Mouse (Mus musculus) olfactory bulb, adult 2 months (tissue): ENCODE results near the gene Rps27.

Experiments used
- CTCF ChIP-seq: fragments of 200-500 bp; IDR thresholded peaks from 2 replicates; pipeline ENCODE4 v1.5.1; 2012; ENCODE audit warnings: low read depth, mild to moderate bottlenecking, low read length, moderate library complexity; ENCODE audit not compliant: insufficient read depth
- POLR2A ChIP-seq: fragments of 200-500 bp; IDR thresholded peaks from 2 replicates; pipeline ENCODE4 v1.6.1; 2012; ENCODE audit warnings: mild to moderate bottlenecking, low read depth, low read length, moderate library complexity; ENCODE audit not compliant: insufficient read depth

- no peak for TF ChIP-seq POLR2A
- TF ChIP-seq CTCF, result no peak
Measured at GRCm38 (mm10) chr3:90204582-90204981, 8.9 kb downstream of the Rps27 start.
